Mouse (Mus musculus): ENCODE measurements around the gene Tcf7l2.

DNA sequence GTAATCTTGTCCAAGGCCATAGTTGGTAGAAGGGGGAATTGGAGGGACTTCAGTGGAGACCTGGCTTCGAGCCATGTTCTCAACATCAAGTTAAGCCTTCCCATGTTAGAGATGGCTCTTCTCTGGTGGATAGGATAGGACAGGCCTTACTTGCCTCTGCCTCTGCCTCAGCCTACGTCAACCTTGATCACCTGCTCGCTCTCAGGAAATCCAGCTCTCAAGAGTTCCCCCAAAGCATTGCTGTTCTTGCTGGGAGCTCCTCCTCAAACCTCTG, 193.0 kb downstream of the Tcf7l2 start:
- TF ChIP-seq CTCF (conservative IDR thresholded peaks at IDR 0.05; ENCODE audit: insufficient read depth, insufficient read length, low read depth, low read length) (no peak), POLR2A (IDR thresholded peaks at IDR 0.05; ENCODE audit: low read depth, low read length) (no peak)

All from kidney, adult 2 months (tissue).